Mouse (Mus musculus) erythroblast, adult 5-6 weeks (primary cell): ENCODE results near the gene Tmem163. TPM values are rescaled to one million over a fixed set of nuclear protein-coding genes. Genes with fewer than 3 reads are reported as not detected.
A peak's percentile ranks its signal among the peaks of the same experiment; 100 is the strongest.

Source experiments
- ATAC-seq: replicated peaks from 2 replicates; pipeline ENCODE4 v1.8.0; 2016; ENCODE audit warnings: moderate number of reproducible peaks, mild to moderate bottlenecking, moderate TSS enrichment, inconsistent platforms; ENCODE audit not compliant: poor library complexity, low FRiP score, severe bottlenecking
- total RNA-seq, 2 experiments: library from RNA; stranded (forward) in 1 of 2; stranded (reverse) in 1 of 2; fragments of 150-400 nt in 1 of 2; fragments of 200-764, 138-1000 nt in 1 of 2; gene quantifications; 2 replicates each; pipeline versions ENCODE4 v1.2.3 to v1.2.4; 2015 to 2017; ENCODE audit warnings: low replicate concordance in 2 of 2

Tmem163 gene
- total RNA-seq (2015; ENCODE audit: low replicate concordance) (not detected in 2 replicates), total RNA-seq (2017; ENCODE audit: low replicate concordance) (not detected in 2 replicates)

DNA sequence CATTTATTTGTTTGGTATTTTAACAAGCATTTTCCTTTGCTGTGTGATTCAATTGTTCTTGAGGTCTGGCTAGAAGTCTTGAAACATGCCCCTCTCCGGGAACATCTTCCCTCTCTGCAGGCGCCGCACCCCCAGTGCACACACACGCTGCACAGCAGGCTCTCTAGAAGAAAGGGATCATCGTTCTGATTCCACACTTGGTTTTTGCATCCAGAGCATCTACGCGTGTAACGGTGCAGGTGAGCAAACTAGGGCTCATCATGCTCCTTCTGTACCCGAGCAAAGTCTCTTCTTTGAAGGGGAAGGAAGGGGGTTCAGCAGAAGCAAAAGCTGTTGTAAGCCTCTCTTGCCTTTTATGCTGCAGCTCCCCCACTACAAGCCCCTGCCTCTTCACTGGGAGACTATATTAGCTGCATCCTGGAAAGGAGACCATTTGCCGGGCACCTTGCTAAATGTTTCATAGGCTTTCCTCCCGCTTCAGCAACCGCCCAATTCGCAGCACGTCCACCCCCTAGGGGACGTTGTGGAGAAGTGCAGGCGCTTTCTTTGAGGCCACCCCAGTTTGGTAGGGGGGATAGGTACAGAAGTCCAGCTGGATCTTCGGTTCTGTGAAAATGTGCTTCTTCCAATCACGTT, at the start of gene Tmem163:
Gene Tmem163, minus strand, starts transcription at position 51 of the 636 bp plus-strand sequence.
- ATAC-seq, result peak; percentile 66; the same call in 1 of the 2 replicates

DNA sequence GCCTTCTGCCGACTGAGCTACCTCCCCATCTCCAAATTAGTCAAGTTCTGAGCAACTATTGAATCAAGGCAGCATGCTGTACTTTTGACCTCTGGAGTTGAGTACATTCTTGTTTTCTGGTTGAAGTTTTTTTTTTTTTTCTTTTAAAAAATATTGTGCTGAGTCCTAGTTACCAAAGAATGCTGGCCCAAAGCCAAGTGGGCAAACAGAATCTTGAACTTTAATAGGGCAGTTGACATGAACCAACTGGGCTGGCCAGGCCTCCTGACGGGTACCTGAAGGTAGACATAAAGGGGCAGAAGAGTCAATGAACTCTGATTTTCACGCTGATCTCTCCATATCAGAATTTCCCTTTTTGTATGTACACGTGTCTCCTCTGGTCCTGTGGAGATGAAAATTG, 49.7 kb upstream of the Tmem163 start, which contains the start of gene Acmsd:
Gene Acmsd, plus strand, starts transcription at position 318 of the 400 bp plus-strand sequence.
- ATAC-seq, result no peak

DNA sequence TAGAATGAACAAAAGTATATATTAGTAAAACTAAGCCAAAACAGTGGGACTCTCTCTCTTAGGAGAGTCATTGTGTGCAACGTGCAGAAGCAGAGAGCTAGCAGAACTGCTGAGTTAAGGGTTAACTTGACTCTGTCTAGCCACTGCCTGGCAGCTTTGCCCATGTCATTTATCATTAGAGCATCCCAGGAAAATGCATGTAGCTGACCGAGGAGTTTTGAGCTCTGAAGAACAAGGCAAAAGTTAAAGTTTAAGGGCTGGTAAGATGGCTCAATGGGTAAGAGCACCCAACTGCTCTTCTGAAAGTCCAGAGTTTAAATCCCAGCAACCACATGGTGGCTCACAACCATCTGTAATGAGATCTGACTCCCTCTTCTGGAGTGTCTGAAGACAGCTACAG, 44.2 kb upstream of the Tmem163 start:
- ATAC-seq, result no peak

DNA sequence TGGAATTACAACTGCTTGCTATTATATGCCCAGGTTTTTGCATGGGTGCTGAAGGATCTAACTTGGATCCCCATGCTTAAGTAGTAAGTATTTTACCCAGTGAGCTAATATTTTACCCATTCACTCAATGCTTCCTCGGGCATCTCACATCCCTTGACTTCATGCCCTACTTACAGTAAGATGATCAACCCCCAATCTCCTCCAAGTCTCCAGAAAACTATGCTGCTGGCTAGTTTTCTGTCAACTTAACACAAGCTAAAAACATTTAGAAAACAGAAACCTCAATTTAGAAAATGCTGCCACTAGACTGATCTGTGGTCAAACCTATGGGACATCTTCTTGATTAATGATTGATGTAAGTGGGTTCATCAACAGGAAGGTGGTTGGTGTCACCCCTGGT, 38.9 kb upstream of the Tmem163 start:
- no peak for ATAC-seq

DNA sequence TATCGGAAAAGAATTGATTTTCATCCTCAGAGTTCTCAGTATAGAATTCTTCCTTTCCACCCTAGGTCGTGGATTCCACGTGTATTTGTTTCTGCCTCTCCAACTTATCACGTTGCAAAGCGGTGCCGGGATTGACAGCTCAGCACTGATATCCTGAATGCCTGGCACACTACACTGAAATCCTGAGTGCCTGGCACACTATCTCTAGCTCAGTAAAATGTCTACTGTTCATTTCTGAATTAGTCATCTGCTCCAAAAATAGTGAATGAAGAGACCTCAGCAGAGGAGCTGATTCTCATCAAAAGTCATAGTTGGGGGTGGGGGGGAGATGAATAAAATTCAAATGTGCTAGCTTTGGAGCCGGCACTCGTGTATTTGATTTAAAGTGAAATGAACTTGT, 37.1 kb upstream of the Tmem163 start:
- ATAC-seq, result no peak

DNA sequence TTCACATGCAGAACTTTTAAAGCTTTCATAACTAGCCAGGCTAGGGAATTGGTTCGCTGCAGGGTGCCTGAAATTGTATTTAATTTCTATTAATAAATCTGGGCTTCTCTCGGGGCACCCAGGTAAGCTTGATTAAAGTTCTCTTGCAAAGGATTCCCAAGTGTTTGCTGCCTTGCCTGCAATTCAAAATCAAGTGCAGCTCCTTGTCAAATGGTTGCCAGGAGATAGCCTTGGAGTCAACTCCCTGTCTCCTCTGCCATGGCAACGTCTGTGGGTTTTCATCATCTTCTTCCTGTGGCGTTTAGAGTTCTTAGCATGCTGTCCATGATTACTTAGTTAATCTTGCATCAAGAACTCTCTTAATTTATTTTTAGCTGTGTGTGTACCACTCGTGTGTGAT, 26.9 kb upstream of the Tmem163 start:
- ATAC-seq, result no peak

DNA sequence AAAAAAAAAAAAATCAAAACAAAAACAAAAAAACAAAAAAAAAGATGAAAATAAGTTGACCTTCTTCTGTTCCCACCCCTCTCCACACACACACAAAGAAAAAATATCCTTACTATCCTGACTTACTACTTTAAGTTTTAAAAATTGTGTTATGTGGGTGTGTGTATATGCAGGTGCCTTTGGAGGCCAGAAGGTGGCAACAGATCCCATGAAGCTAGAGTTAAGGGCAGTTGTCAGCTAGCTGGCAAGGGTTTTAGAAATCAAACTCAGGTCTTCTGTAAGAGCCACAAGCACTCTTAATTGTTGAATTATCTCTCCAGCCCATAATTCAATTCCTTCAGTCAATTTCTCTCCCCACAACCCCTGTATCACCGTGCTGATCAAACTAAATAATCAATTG, 22.8 kb upstream of the Tmem163 start:
- peak; percentile 69 for ATAC-seq

DNA sequence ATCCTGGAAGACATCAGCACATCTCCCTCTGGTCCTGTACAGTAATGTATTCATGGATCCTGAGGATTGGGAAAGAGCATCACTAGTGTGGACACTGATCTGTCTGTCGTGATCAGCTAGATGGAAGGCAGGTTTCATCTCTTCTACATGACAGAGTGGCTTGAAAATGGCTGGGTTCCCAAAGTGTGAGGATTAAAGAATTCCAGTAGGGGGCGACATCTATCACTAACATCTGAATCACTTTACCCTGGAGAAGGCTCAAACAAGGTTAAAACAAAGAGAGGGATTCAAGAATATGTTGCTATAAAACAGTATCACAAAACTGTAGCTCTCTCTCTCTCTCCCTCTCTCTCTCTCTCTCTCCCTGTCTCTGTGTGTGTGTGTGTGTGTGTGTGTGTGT, 17.2 kb upstream of the Tmem163 start:
- ATAC-seq, result peak; percentile 64

DNA sequence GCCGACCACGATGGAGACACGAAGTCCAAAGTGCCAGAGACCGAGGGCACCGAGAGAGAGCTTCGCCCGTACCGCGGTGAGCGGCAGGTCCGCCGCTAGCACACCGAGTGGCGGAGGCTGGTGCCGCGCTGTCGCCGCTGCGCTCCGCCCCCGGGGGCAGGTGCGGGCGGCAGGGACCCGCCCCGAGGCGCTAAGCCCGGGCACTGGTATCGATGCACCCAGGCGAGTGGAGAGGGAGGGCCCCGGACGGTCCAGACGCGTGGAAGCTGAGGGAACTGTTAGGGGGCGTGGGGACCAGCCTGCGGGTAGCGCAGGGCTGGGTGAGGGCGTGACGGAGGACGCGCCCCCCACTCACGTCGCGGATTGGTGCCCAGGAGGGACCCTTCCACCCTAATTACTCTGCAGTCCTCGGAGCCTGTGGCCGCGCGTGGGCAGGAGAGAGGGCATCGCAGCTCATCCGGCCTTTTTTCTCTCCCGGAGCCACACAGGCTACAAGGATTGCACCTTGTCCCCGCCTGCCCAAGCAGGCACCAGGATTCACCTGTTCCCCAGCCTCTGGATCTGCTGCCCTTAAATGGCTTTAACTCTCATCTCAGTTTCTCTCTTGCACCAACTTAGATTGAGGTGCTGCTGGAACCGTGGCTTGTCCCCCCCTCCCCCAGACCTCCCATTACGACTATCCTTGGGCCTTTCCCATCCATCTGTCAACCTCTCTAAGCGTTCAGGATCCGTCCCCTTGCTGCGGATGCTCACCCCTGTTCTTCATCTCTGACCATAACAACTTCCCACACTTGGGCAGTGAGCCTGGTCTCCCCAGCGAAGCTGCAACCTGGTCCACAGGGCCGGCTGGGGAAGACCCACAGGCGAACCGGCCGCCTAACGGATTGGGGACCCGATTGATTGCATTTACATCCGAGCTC, 1.4 kb downstream of the Tmem163 start:
- no peak for ATAC-seq

DNA sequence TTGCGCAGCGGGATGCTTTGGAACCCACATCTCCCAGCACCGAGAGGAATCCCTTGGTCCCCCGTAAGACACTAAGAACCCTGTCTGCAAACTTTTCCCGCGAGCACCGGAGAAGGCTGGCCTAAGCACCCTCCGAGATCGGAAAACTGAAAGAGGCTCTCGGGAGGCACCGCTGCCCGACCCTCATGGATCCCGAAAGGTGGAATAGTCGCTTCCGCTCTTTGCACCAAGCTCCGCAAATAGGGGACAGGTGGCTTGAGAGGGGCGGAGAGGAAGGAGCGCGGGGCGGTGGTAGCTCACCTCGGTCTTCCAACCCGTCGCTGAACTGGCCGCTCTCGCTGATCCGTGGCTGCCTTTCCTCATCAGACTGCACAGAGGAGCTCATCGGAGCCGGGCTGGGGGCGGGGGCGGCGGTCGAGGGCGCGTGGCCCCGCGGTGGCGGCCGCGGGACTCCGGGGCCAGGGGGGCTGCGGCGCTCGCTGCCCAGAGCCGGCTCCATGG, 2.2 kb downstream of the Tmem163 start:
- no peak for ATAC-seq

DNA sequence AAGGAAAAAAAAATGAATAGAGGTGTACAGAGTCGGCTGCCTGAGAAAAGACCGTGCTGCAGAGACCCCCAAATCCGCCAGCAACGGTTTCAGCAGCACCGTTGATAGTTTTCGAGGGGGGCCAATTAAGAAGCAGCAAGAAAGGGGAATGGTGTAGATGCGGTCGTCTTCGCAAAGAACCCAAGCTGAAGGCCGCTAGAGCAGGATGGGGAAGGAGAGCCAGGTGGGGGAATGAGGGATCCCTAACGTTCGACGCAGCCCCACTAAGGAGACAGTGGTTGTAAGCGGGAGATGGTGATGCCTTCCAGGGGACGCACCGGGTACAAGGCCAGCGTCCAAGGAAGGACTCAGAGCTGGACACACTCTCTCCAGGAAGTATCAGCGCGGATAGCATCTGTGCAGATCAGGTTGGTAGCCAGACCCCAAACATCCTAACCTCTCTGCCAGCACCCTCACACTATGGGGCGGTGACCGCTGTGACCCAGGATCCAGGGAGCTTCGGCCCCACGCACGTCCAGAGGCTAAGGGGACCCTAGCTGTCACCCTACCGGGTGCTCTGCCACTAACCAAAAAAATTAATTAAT, 2.7 kb downstream of the Tmem163 start:
- no peak for ATAC-seq

DNA sequence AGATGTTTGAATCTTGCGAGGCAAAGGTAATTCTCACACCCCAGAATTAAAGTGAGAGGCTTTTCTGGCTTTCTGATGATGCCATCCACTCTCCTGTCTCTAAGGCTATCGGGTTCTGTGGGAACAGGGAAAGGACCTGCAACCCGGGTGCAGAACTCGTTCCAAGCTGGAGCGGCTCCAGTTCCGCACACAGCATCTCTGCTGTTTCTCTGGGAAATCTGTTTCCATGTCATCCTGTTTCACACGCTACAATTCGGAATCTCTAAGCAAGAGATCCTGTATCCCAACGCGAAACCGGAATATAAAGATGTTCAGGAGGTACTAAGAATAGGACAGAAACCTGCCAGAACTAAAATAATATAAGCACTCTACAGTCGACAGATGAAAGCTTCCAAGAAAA, 3.2 kb downstream of the Tmem163 start:
- no peak for ATAC-seq

DNA sequence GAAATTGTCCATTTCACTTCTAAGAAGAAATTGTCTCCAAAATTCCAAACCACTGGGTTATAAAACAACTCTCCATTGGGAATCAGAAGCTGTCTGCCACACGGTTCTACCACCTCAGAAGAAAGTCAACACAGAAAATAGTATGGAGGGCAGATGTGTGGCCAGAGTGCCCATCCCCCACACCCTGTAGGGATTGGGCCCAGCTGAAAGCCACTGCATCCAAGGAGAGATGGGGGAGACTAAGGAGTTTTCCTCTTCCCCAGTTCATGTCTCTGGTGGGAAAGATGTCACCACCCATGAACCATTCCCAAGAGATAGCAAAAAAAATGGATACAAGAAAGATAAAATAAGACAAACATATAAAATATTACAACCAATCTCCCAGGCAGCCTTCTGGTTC, 4.1 kb downstream of the Tmem163 start:
- ATAC-seq, result no peak

DNA sequence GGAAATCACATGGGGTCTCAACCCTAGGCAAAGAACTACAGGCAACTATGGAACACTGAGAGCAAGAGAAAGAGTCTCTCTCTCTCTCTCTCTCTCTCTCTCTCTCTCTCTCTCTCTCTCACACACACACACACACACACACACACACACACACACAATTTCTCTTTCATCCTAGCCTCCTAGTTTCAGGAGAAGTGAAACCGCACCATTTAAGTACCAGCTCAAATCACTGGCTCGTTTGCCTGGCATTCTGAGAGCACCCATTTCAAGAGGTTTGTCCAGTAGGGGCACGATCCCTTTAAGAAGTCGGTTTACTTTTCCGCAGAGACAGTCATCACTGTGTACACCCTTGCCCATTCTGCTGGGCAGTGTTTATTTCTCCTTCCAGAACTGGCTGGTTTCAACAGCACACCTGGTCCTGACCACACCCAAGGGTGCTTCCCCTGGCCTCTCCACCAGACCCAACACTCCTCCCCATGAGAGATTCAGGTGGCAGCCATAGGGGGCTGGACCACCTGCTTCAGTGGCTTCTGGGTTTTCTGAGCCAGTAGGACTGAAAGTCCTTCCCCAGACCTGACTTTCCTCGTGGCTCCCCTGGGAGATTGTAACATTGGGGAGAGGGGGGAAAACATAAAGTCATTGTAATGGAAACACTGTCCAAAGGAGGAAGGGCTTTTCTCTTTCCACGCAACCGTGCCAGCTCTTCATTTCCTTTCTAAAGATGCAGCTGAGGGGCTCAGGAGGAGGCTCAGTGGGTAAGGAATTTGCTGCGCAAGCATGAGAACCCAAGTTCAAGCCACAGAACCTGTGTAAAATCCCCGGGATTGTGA, 5.9 kb downstream of the Tmem163 start:
- ATAC-seq, result no peak

DNA sequence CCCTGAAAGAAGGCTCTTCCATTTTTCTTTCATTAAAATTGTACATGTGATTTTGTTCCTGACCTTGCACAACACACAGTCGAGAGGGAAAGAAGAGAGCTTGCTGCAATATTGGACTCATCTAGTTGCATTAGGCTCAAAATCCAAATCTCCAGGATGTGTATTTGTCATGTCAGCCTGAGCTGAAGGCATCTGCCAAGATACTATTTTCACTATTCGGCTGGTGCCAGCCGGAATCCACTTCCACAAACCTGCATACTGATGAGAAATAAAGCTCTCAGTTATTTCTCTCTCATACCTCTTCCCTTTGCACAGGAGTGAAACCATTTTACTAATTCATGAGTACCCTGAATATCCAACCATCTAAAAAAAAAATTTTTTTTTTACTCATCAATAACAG, 11.2 kb downstream of the Tmem163 start:
- no peak for ATAC-seq

DNA sequence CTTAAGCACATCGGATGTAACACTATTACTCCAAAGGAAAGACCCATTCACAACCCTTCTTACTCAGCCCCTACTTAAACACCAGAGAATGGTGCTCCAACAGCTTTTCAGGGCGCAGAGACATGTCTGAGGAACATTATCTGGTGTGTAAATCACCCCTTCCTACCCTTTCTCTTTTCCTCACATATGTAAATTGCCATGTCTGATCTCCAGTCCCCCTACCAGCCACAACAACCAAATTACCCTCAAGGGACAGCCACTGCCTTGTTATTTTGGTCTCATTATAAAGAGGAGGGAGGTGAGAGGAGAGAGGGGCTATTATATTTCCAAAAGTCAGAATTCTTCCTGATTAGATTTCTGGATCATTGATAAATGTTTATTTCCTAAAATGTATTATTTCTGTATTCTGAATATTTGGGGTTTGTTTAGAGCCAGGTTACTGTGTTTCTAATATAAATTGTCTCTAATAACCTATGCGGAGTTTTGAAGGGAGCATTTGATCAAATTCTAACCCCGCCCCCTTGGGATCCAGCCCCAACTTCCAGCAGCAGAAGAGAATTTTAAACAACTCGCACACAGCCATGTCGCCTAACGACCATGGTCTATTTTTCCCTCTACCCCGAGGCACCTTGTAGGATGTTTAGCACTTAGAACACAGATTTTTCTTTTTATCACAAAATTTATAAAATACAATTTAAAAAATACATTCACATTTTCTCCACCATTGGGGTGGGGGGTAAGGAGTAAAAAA, 12.1 kb downstream of the Tmem163 start:
- ATAC-seq, result no peak

DNA sequence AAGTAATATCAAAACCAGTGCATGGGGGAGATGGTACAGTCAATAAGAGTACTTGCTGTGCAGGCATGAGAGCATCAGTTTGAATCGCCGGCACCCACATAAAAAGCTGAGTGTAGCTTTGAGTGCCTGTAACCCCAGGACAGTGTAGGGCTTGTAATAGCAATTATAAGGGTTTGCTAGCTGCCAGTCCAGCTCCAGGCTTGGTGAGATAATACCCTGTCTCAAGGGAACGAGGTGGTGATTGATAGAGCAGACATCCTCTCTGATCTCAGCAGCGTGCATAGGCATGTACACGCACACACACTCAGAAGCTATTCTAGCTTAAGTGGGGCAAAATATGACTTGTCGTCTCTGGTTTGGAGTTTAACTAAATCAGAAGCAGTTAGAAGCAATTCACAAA, 13.1 kb downstream of the Tmem163 start:
- ATAC-seq, result no peak

DNA sequence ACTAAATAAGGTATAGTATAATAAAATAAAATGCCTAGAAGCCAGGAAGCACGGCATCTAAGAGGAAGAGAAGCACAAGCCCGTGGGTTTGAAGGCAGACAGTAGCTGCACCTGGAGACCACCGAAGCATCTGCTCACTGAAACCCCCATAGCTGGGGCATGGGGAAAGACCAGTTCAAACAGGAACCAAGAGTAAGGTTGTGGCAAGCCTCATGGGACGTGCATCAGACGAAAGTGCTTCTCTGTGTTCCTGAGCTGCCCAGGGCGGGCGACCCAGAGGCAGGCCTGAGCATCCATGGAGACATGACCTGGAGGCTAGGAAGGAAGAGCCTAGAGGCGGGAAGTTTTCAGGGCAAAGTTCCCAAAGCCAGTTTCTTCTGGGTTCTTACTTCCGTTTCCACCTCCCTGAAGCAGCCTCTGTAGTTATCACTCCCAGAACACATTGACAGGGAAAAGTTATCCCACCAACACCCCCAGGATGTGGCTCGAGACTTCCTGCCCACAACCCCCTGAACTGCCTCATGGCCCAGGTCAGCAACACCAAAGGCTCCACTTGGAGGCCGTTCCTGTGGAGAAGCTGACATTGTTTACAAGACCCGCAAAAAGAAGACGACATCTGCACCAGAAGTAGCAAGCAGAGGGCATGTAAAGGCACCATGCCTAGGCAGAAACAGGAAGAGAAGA, 16.8 kb downstream of the Tmem163 start:
- no peak for ATAC-seq
